Mouse (Mus musculus): ENCODE results near the gene Tldc2.

DNA sequence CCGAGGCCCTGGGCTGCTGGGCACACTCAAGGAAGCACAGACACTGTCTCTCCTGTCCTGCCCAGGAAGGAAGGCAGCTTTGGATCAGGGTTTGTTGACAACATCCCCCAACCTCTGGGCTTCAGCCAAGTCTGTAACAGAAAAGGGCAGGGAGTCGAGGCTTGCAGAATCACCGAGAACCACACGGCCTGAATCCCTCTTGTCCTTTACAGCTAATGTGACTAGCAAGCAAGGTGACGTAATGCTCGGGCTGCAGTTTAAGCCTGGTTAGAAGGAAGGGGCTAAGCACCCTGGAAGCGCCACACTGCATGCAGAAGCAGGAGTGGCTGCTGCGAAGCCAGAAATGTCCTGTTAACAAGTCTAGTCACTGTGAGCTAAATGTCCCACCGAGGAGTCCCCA is 16.5 kb upstream of the Tldc2 start:
- TF ChIP-seq USF1 (IDR thresholded peaks at IDR 0.05; ENCODE audit: low read depth, low read length) (no peak), POLR2A (IDR thresholded peaks at IDR 0.05; ENCODE audit: low read depth, low read length) (no peak), MEF2A (IDR thresholded peaks at IDR 0.05; ENCODE audit: borderline replicate concordance, low read depth, low read length) (no peak), TCF12 (IDR thresholded peaks at IDR 0.05; ENCODE audit: low read depth, low read length) (no peak), UBTF (IDR thresholded peaks at IDR 0.05; ENCODE audit: low read depth, low read length) (no peak), ZC3H11A (IDR thresholded peaks at IDR 0.05; ENCODE audit: low read depth, low read length) (no peak), E2F4 (IDR thresholded peaks at IDR 0.05; ENCODE audit: insufficient replicate concordance, low read depth, low read length) (no peak), CTCF (conservative IDR thresholded peaks at IDR 0.05 in 1 of 2, IDR thresholded peaks at IDR 0.05 in 1 of 2; ENCODE audit: low read depth in 2 of 2, low read length in 2 of 2) (no peak), NRF1 (IDR thresholded peaks at IDR 0.05; ENCODE audit: low read depth, low read length) (no peak), IRF4 (IDR thresholded peaks at IDR 0.05; ENCODE audit: low read depth, low read length) (no peak), EP300 (IDR thresholded peaks at IDR 0.05; ENCODE audit: low read length) (no peak), POLR2AphosphoS2 (IDR thresholded peaks at IDR 0.05; ENCODE audit: low read depth, low read length) (no peak), MYC (IDR thresholded peaks at IDR 0.05; ENCODE audit: low read depth, low read length) (no peak)

All from CH12.LX (cell line).